Mouse (Mus musculus) heart, postnatal 0 days (tissue): ENCODE results near the gene Ppp1r12a. TPM values are rescaled to one million over a fixed set of nuclear protein-coding genes. Genes with fewer than 3 reads are reported as not detected.
A peak's percentile ranks its signal among the peaks of the same experiment; 100 is the strongest.

Experiments used
- ATAC-seq: fragments of 200-750 bp; cut with Nextera tagmentation; 2 replicates; pipeline ENCODE4 v1.8.0; 2017; ENCODE audit warnings: low read depth, moderate number of reproducible peaks, moderate library complexity; ENCODE audit not compliant: insufficient read depth
- DNase-seq: peaks from one replicate; pipeline ENCODE4 v3.0.0-alpha.2; 2016; ENCODE audit warnings: low spot score
- H3K27ac ChIP-seq: fragments of 300-500 bp; sonication (generic); 2 replicates; pipeline ENCODE4 v1.5.1; 2014; ENCODE audit warnings: low read depth, mild to moderate bottlenecking
- H3K27me3 ChIP-seq: fragments of 300-500 bp; sonication (generic); 2 replicates; pipeline ENCODE4 v1.6.1; 2014; ENCODE audit warnings: low read length, mixed read lengths; ENCODE audit not compliant: control insufficient read depth, insufficient read depth
- H3K36me3 ChIP-seq: fragments of 300-500 bp; sonication (generic); replicated peaks from 2 replicates; pipeline ENCODE4 v1.6.1; 2014; ENCODE audit warnings: low read length, mixed read lengths; ENCODE audit not compliant: control insufficient read depth, insufficient read depth
- H3K4me1 ChIP-seq: fragments of 300-500 bp; sonication (generic); 2 replicates; pipeline ENCODE4 v1.6.1; 2014; ENCODE audit warnings: antibody characterized with exemption; ENCODE audit not compliant: control insufficient read depth, insufficient read depth
- H3K4me2 ChIP-seq: fragments of 300-500 bp; sonication (generic); 2 replicates; pipeline ENCODE4 v1.6.1; 2014; ENCODE audit warnings: low read depth, mild to moderate bottlenecking, low read length, moderate library complexity
- H3K4me3 ChIP-seq: fragments of 300-500 bp; sonication (generic); 2 replicates; pipeline ENCODE4 v1.5.1; 2014; ENCODE audit warnings: low read depth, low read length
- H3K9ac ChIP-seq: fragments of 300-500 bp; sonication (generic); replicated peaks from 2 replicates; pipeline ENCODE4 v1.6.1; 2014; ENCODE audit warnings: low read depth, low read length, mixed read lengths
- H3K9me3 ChIP-seq: fragments of 300-500 bp; sonication (generic); replicated peaks from 2 replicates; pipeline ENCODE4 v1.6.1; 2016; ENCODE audit warnings: low read length; ENCODE audit not compliant: control insufficient read depth
- CTCF ChIP-seq: IDR thresholded peaks from 2 replicates; pipeline ENCODE4 v1.5.1; 2016; ENCODE audit warnings: antibody characterized with exemption, control low read depth, low read depth
- EP300 ChIP-seq: IDR thresholded peaks from 2 replicates; pipeline ENCODE4 v1.6.1; 2016; ENCODE audit warnings: antibody characterized with exemption, low read depth
- WGBS: fragments of 180-500 bp; shearing (Covaris S2); extraction: QIAGEN DNeasy Blood & Tissue Kit; methylation state at CpG from one replicate; pipeline ENCODE4 v1.1.7; 2014; 5-methylcytosine and 5-hydroxymethylcytosine counted together
- polyA plus RNA-seq: library from polyadenylated mRNA; unstranded; fragments of >200 nt; fragmentation: Nextera tagmentation; extraction: Ambion mirVana; gene quantifications from 2 replicates; pipeline ENCODE4 v1.2.1, GENCODE M21; 2015
- total RNA-seq: library from RNA; depleted of rRNA; stranded (reverse); fragments of >200 nt; gene quantifications from 2 replicates; pipeline ENCODE4 v1.2.3, GENCODE M21; 2014; ENCODE audit warnings: low replicate concordance

Gene Ppp1r12a
- total and polyA plus RNA-seq, 2 experiments from 2014 or later: 78.1 to 87.8 TPM

- H3K4me1 ChIP-seq: no peaks in the 10 kb centered on the region
- ATAC-seq (no peak), DNase-seq (no peak)
- TF ChIP-seq EP300 (no peak), CTCF (no peak)
- no peaks in the 10 kb centered on the region for H3K36me3 ChIP-seq
- 72% methylated on average over 17 of the region's 17 CpGs for WGBS
- H3K4me3 ChIP-seq: no peak overlapping the region
- H3K9ac ChIP-seq: no peak overlapping the region
- H3K9me3 ChIP-seq: no peaks in the 10 kb centered on the region
- no peaks in the 10 kb centered on the region for H3K27me3 ChIP-seq
- H3K4me2 ChIP-seq: no peak overlapping the region
- no peak overlapping the region for H3K27ac ChIP-seq
These were observed 137.0 kb downstream of the Ppp1r12a start for GRCm38 (mm10) chr10:108298841-108299545.

- Histone ChIP-seq H3K4me3 (no peak overlapping the region), H3K9me3 (no peaks in the 10 kb centered on the region), H3K4me1 (no peaks in the 10 kb centered on the region), H3K27me3 (no peaks in the 10 kb centered on the region), H3K36me3 (no peaks in the 10 kb centered on the region), H3K4me2 (no peak overlapping the region), H3K9ac (no peak overlapping the region), H3K27ac (no peak overlapping the region)
- TF ChIP-seq EP300: no peak
- TF ChIP-seq CTCF: no peak
- DNase-seq: no peak
- ATAC-seq: no peak
- 81% methylated on average over 11 of the region's 11 CpGs for WGBS
These were observed 137.8 kb downstream of the Ppp1r12a start for GRCm38 (mm10) chr10:108299828-108300227.

- H3K27me3 ChIP-seq: no peaks in the 10 kb centered on the region
- H3K9me3 ChIP-seq: no peaks in the 10 kb centered on the region
- 10% methylated on average over 19 of the region's 19 CpGs for WGBS
- H3K4me2 ChIP-seq: peak overlapping the region; percentile 47
- no peak overlapping the region for H3K4me3 ChIP-seq
- H3K4me1 ChIP-seq: no peaks in the 10 kb centered on the region
- peak; percentile 74 for TF ChIP-seq CTCF
- TF ChIP-seq EP300: no peak
- DNase-seq (peak; percentile 49), ATAC-seq (no peak)
- no peak overlapping the region for H3K27ac ChIP-seq
- H3K9ac ChIP-seq: no peak overlapping the region
- H3K36me3 ChIP-seq: no peaks in the 10 kb centered on the region
These were observed 138.8 kb downstream of the Ppp1r12a start for GRCm38 (mm10) chr10:108300843-108301242.

- H3K4me2 ChIP-seq: no peak overlapping the region
- ATAC-seq (no peak), DNase-seq (no peak)
- H3K27me3 ChIP-seq: no peaks in the 10 kb centered on the region
- no peaks in the 10 kb centered on the region for H3K9me3 ChIP-seq
- TF ChIP-seq CTCF: no peak
- TF ChIP-seq EP300: no peak
- no peaks in the 10 kb centered on the region for H3K4me1 ChIP-seq
- no peaks in the 10 kb centered on the region for H3K36me3 ChIP-seq
- H3K4me3 ChIP-seq: no peak overlapping the region
- WGBS: 71% methylated on average over 11 of the region's 11 CpGs
- H3K27ac ChIP-seq: no peak overlapping the region
- no peak overlapping the region for H3K9ac ChIP-seq
These were observed 145.8 kb downstream of the Ppp1r12a start for GRCm38 (mm10) chr10:108307772-108308171.

GRCm38 (mm10) chr10:108310195-108310594, 148.2 kb downstream of the Ppp1r12a start:
- Histone ChIP-seq H3K36me3 (no peaks in the 10 kb centered on the region), H3K9me3 (no peaks in the 10 kb centered on the region), H3K27me3 (no peaks in the 10 kb centered on the region), H3K4me1 (no peaks in the 10 kb centered on the region), H3K9ac (no peak overlapping the region), H3K27ac (no peak overlapping the region), H3K4me2 (no peak overlapping the region), H3K4me3 (no peak overlapping the region)
- TF ChIP-seq CTCF: no peak
- TF ChIP-seq EP300: no peak
- WGBS: 79% methylated on average over 5 of the region's 5 CpGs
- ATAC-seq (no peak), DNase-seq (no peak)

GRCm38 (mm10) chr10:108311396-108311795, 149.4 kb downstream of the Ppp1r12a start:
- WGBS: 84% methylated on average over 3 of the region's 3 CpGs
- H3K27ac ChIP-seq: no peak overlapping the region
- H3K27me3 ChIP-seq: no peaks in the 10 kb centered on the region
- no peaks in the 10 kb centered on the region for H3K9me3 ChIP-seq
- no peak for DNase-seq
- TF ChIP-seq CTCF (no peak), EP300 (no peak)
- H3K4me3 ChIP-seq: no peak overlapping the region
- H3K4me1 ChIP-seq: no peaks in the 10 kb centered on the region
- H3K9ac ChIP-seq: no peak overlapping the region
- ATAC-seq: no peak
- no peaks in the 10 kb centered on the region for H3K36me3 ChIP-seq
- no peak overlapping the region for H3K4me2 ChIP-seq
